Mouse (Mus musculus) layer of hippocampus, adult 9-10 months (tissue): ENCODE measurements at regions not wholly inside any gene's neighbourhood (a gene's known extent, or its start where the extent isn't known, plus 50 kb on each side); places are given as distances from the start of the nearest gene placed in this dataset.

Source experiments
- DNase-seq: peaks from one replicate; pipeline ENCODE4 v3.0.0; 2022; ENCODE audit warnings: low spot score

GRCm38 (mm10) chr15:46592868-46593267 is 6458.7 kb downstream of the 9330182O14Rik start:
- no peak for DNase-seq

GRCm38 (mm10) chr15:46598328-46598727 is 6464.2 kb downstream of the 9330182O14Rik start:
- DNase-seq = peak; percentile 3

GRCm38 (mm10) chr15:46623431-46624029 is 6489.4 kb downstream of the 9330182O14Rik start:
- no peak for DNase-seq

GRCm38 (mm10) chr15:46625001-46625632 is 6491.0 kb downstream of the 9330182O14Rik start:
- DNase-seq = no peak
